Mouse (Mus musculus): ENCODE data around the gene Dennd1a. TPM values are rescaled to one million over a fixed set of nuclear protein-coding genes. Genes with fewer than 3 reads are reported as not detected.
A peak's percentile ranks its signal among the peaks of the same experiment; 100 is the strongest.

Gene Dennd1a
- polyA plus RNA-seq, 1 experiment from 2014 or later, result 13.9 TPM

GRCm38 (mm10) chr2:37766027-37766761, 521.0 kb downstream of the Dennd1a start:
- Histone ChIP-seq H3K9me3 (replicated peaks; ENCODE audit: control insufficient read depth, low read length) (no peaks in the 10 kb centered on the region), H3K4me1 (ENCODE audit: control insufficient read depth, insufficient read depth, low read length) (peaks cover 15% of the 10 kb centered on the region), H3K4me2 (ENCODE audit: low read length) (no peak overlapping the region), H3K9ac (ENCODE audit: low read length) (no peak overlapping the region), H3K4me3 (ENCODE audit: low read depth, low read length) (no peak overlapping the region), H3K36me3 (ENCODE audit: control insufficient read depth, insufficient read depth, low read length) (no peaks in the 10 kb centered on the region), H3K27ac (ENCODE audit: low read depth, low read length) (no peak overlapping the region), H3K27me3 (replicated peaks; ENCODE audit: control insufficient read depth, insufficient read depth, low read length) (no peaks in the 10 kb centered on the region)
- 39% methylated on average over 10 of the region's 11 CpGs for WGBS
- ATAC-seq, result peak; percentile 30; the same call in 1 of the 2 replicates
- peak; percentile 46 for DNase-seq (ENCODE audit: low spot score)

GRCm38 (mm10) chr2:37765082-37765483, 522.1 kb downstream of the Dennd1a start:
- Histone ChIP-seq H3K36me3 (ENCODE audit: control insufficient read depth, insufficient read depth, low read length) (no peaks in the 10 kb centered on the region), H3K9me3 (replicated peaks; ENCODE audit: control insufficient read depth, low read length) (no peaks in the 10 kb centered on the region), H3K27ac (ENCODE audit: low read depth, low read length) (no peak overlapping the region), H3K4me1 (ENCODE audit: control insufficient read depth, insufficient read depth, low read length) (peaks cover 15% of the 10 kb centered on the region), H3K9ac (ENCODE audit: low read length) (no peak overlapping the region), H3K27me3 (replicated peaks; ENCODE audit: control insufficient read depth, insufficient read depth, low read length) (no peaks in the 10 kb centered on the region), H3K4me3 (ENCODE audit: low read depth, low read length) (no peak overlapping the region), H3K4me2 (ENCODE audit: low read length) (no peak overlapping the region)
- DNase-seq (ENCODE audit: low spot score) (no peak), ATAC-seq (no peak)
- WGBS, result 27% methylated on average over 21 of the region's 21 CpGs

- H3K27ac ChIP-seq (ENCODE audit: low read depth, low read length), result no peak overlapping the region
- peaks cover 15% of the 10 kb centered on the region for H3K4me1 ChIP-seq (ENCODE audit: control insufficient read depth, insufficient read depth, low read length)
- H3K4me3 ChIP-seq (ENCODE audit: low read depth, low read length), result no peak overlapping the region
- H3K9me3 ChIP-seq (replicated peaks; ENCODE audit: control insufficient read depth, low read length), result no peaks in the 10 kb centered on the region
- H3K4me2 ChIP-seq (ENCODE audit: low read length), result no peak overlapping the region
- ATAC-seq (no peak), DNase-seq (ENCODE audit: low spot score) (no peak)
- H3K36me3 ChIP-seq (ENCODE audit: control insufficient read depth, insufficient read depth, low read length), result no peaks in the 10 kb centered on the region
- 100% methylated on average over 2 of the region's 2 CpGs for WGBS
- H3K9ac ChIP-seq (ENCODE audit: low read length), result no peak overlapping the region
- no peaks in the 10 kb centered on the region for H3K27me3 ChIP-seq (replicated peaks; ENCODE audit: control insufficient read depth, insufficient read depth, low read length)
Measured at GRCm38 (mm10) chr2:37764514-37764913, 522.7 kb downstream of the Dennd1a start.

- Histone ChIP-seq H3K4me2 (ENCODE audit: low read length) (no peak overlapping the region), H3K4me3 (ENCODE audit: low read depth, low read length) (no peak overlapping the region), H3K9me3 (replicated peaks; ENCODE audit: control insufficient read depth, low read length) (no peaks in the 10 kb centered on the region), H3K4me1 (ENCODE audit: control insufficient read depth, insufficient read depth, low read length) (peaks cover 15% of the 10 kb centered on the region), H3K27me3 (replicated peaks; ENCODE audit: control insufficient read depth, insufficient read depth, low read length) (no peaks in the 10 kb centered on the region), H3K9ac (ENCODE audit: low read length) (no peak overlapping the region), H3K36me3 (ENCODE audit: control insufficient read depth, insufficient read depth, low read length) (no peaks in the 10 kb centered on the region), H3K27ac (ENCODE audit: low read depth, low read length) (no peak overlapping the region)
- 12% methylated on average over 3 of the region's 3 CpGs for WGBS
- no peak for ATAC-seq
- DNase-seq (ENCODE audit: low spot score), result no peak
Measured at GRCm38 (mm10) chr2:37763638-37764037, 523.6 kb downstream of the Dennd1a start.

GRCm38 (mm10) chr2:37760633-37761032, 526.6 kb downstream of the Dennd1a start:
- H3K4me1 ChIP-seq (ENCODE audit: control insufficient read depth, insufficient read depth, low read length), result peaks cover 12% of the 10 kb centered on the region
- H3K9me3 ChIP-seq (replicated peaks; ENCODE audit: control insufficient read depth, low read length), result no peaks in the 10 kb centered on the region
- no peaks in the 10 kb centered on the region for H3K27me3 ChIP-seq (replicated peaks; ENCODE audit: control insufficient read depth, insufficient read depth, low read length)
- ATAC-seq (no peak), DNase-seq (ENCODE audit: low spot score) (no peak)
- no peak overlapping the region for H3K4me2 ChIP-seq (ENCODE audit: low read length)
- no peak overlapping the region for H3K9ac ChIP-seq (ENCODE audit: low read length)
- 39% methylated on average over 6 of the region's 6 CpGs for WGBS
- no peak overlapping the region for H3K4me3 ChIP-seq (ENCODE audit: low read depth, low read length)
- H3K36me3 ChIP-seq (ENCODE audit: control insufficient read depth, insufficient read depth, low read length), result no peaks in the 10 kb centered on the region
- H3K27ac ChIP-seq (ENCODE audit: low read depth, low read length), result no peak overlapping the region

- H3K9me3 ChIP-seq (replicated peaks; ENCODE audit: control insufficient read depth, low read length), result no peaks in the 10 kb centered on the region
- no peak overlapping the region for H3K27ac ChIP-seq (ENCODE audit: low read depth, low read length)
- ATAC-seq (peak; percentile 60), DNase-seq (ENCODE audit: low spot score) (peak; percentile 51)
- 8% methylated on average over 21 of the region's 21 CpGs for WGBS
- H3K4me3 ChIP-seq (ENCODE audit: low read depth, low read length), result no peak overlapping the region
- H3K9ac ChIP-seq (ENCODE audit: low read length), result peak overlapping the region; percentile 52
- no peaks in the 10 kb centered on the region for H3K36me3 ChIP-seq (ENCODE audit: control insufficient read depth, insufficient read depth, low read length)
- peaks cover 8% of the 10 kb centered on the region; the same call in 1 of the 2 replicates for H3K4me1 ChIP-seq (ENCODE audit: control insufficient read depth, insufficient read depth, low read length)
- H3K27me3 ChIP-seq (replicated peaks; ENCODE audit: control insufficient read depth, insufficient read depth, low read length), result no peaks in the 10 kb centered on the region
- peak overlapping the region; percentile 28 for H3K4me2 ChIP-seq (ENCODE audit: low read length)
Measured at GRCm38 (mm10) chr2:37758343-37759015, 528.7 kb downstream of the Dennd1a start.

- H3K9me3 ChIP-seq (replicated peaks; ENCODE audit: control insufficient read depth, low read length), result no peaks in the 10 kb centered on the region
- DNase-seq (ENCODE audit: low spot score), result no peak
- ATAC-seq, result peak; percentile 21; the same call in 1 of the 2 replicates
- H3K9ac ChIP-seq (ENCODE audit: low read length), result peak overlapping the region; percentile 52
- no peak overlapping the region for H3K27ac ChIP-seq (ENCODE audit: low read depth, low read length)
- H3K27me3 ChIP-seq (replicated peaks; ENCODE audit: control insufficient read depth, insufficient read depth, low read length), result no peaks in the 10 kb centered on the region
- H3K4me1 ChIP-seq (ENCODE audit: control insufficient read depth, insufficient read depth, low read length), result peaks cover 8% of the 10 kb centered on the region; the same call in 1 of the 2 replicates
- no peak overlapping the region for H3K4me2 ChIP-seq (ENCODE audit: low read length)
- no peaks in the 10 kb centered on the region for H3K36me3 ChIP-seq (ENCODE audit: control insufficient read depth, insufficient read depth, low read length)
- WGBS, result 78% methylated on average over 4 of the region's 4 CpGs
- H3K4me3 ChIP-seq (ENCODE audit: low read depth, low read length), result no peak overlapping the region
Measured at GRCm38 (mm10) chr2:37757784-37758183, 529.4 kb downstream of the Dennd1a start.

GRCm38 (mm10) chr2:37757016-37757415, 530.2 kb downstream of the Dennd1a start:
- DNase-seq (ENCODE audit: low spot score) (no peak), ATAC-seq (no peak)
- peaks cover 8% of the 10 kb centered on the region; the same call in 1 of the 2 replicates for H3K4me1 ChIP-seq (ENCODE audit: control insufficient read depth, insufficient read depth, low read length)
- H3K4me3 ChIP-seq (ENCODE audit: low read depth, low read length), result no peak overlapping the region
- H3K36me3 ChIP-seq (ENCODE audit: control insufficient read depth, insufficient read depth, low read length), result no peaks in the 10 kb centered on the region
- no peak overlapping the region for H3K4me2 ChIP-seq (ENCODE audit: low read length)
- no peak overlapping the region for H3K27ac ChIP-seq (ENCODE audit: low read depth, low read length)
- H3K9ac ChIP-seq (ENCODE audit: low read length), result no peak overlapping the region
- H3K9me3 ChIP-seq (replicated peaks; ENCODE audit: control insufficient read depth, low read length), result no peaks in the 10 kb centered on the region
- H3K27me3 ChIP-seq (replicated peaks; ENCODE audit: control insufficient read depth, insufficient read depth, low read length), result no peaks in the 10 kb centered on the region
- WGBS, result 87% methylated on average over 5 of the region's 5 CpGs
